Mouse (Mus musculus) brain, embryonic 14.5 days (tissue): ENCODE data around the gene C1ql4.

Experiments
- CTCF ChIP-seq: fragments of 200-500 bp; IDR thresholded peaks from 2 replicates; pipeline ENCODE4 v1.5.1; 2012; ENCODE audit warnings: inconsistent platforms, mild to moderate bottlenecking, moderate library complexity, borderline replicate concordance; ENCODE audit not compliant: insufficient read depth, insufficient read length; ENCODE audit errors: extremely low read depth
- POLR2A ChIP-seq: fragments of 200-500 bp; IDR thresholded peaks from 2 replicates; pipeline ENCODE4 v1.6.1; 2012; ENCODE audit warnings: mild to moderate bottlenecking, inconsistent platforms, borderline replicate concordance; ENCODE audit not compliant: poor library complexity, insufficient read depth, insufficient read length, severe bottlenecking; ENCODE audit errors: extremely low read depth

GRCm38 (mm10) chr15:99111139-99111538, 23.5 kb upstream of the C1ql4 start:
- TF ChIP-seq POLR2A (no peak), CTCF (no peak)
